Comparison of ENCODE assay signal across 8 mouse cellular contexts in the genomic region with DNA sequence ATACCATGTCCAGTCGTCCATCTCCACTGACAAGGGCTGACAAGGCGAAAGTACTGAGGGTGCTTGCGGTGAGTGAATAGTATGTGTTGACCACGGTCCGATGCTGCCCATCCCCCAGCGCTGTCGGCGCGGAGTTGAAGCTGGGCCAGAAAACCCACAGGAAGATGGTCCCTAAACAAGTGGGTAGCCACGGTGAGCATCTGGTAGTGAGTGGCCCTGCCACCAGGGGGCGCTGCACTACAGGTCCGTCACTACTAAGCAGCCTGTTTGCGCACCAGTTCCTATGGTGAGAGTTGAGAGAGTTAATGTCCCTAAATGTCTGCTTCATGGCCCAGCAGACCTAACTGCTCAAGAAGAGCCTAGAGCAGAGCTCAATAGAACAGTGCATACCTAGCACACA. TPM values are rescaled to one million over a fixed set of nuclear protein-coding genes. Genes with fewer than 3 reads are reported as not detected.
DNase-seq lines count a peak whose midpoint lies in the region; ATAC-seq and TF ChIP-seq lines count a peak whose summit lies in the region.

No protein-coding gene starts in this region.

- WGBS in liver, embryonic 12.5 days (ENCODE audit: insufficient replicate concordance): 11% methylated on average over 13 of the region's 13 CpGs
- WGBS in hindbrain, postnatal 0 days: 14% methylated on average over 13 of the region's 13 CpGs
- 24% methylated on average over 13 of the region's 13 CpGs for WGBS in liver, adult 2 months

- H3K9ac ChIP-seq in liver, embryonic 12.5 days: no peak overlapping the region
- H3K9ac ChIP-seq in hindbrain, postnatal 0 days (replicated peaks; ENCODE audit: low read length): no peak overlapping the region
- H3K9ac ChIP-seq in liver, adult 2 months (ENCODE audit: low read depth, low read length): no peak overlapping the region

- no peak for ATAC-seq in liver, embryonic 12.5 days
- ATAC-seq in hindbrain, postnatal 0 days: no peak

- peak; percentile 93 for TF ChIP-seq CTCF in hindbrain, postnatal 0 days (IDR thresholded peaks at IDR 0.05; ENCODE audit: low read depth)
- peak; percentile 96 for TF ChIP-seq CTCF in liver, adult 2 months (IDR thresholded peaks at IDR 0.05; ENCODE audit: low read depth, low read length)

- H3K79me2 ChIP-seq in liver, adult 2 months (ENCODE audit: control insufficient read depth, insufficient read depth, low read length): no peaks in the 10 kb centered on the region

- no peaks in the 10 kb centered on the region for H3K36me3 ChIP-seq in liver, embryonic 12.5 days
- H3K36me3 ChIP-seq in hindbrain, postnatal 0 days (ENCODE audit: insufficient read depth, low read length): no peaks in the 10 kb centered on the region
- H3K36me3 ChIP-seq in liver, adult 2 months (ENCODE audit: control insufficient read depth, insufficient read depth, low read length): no peaks in the 10 kb centered on the region

- no peak overlapping the region for H3K27ac ChIP-seq in liver, embryonic 12.5 days
- H3K27ac ChIP-seq in hindbrain, postnatal 0 days: no peak overlapping the region
- no peak overlapping the region for H3K27ac ChIP-seq in liver, adult 2 months (replicated peaks; ENCODE audit: insufficient read depth, low read depth, low read length)

- TF ChIP-seq POLR2A in liver, adult 2 months (IDR thresholded peaks at IDR 0.05; ENCODE audit: extremely low read depth, insufficient read depth, low read length): no peak

- H3K4me1 ChIP-seq in liver, embryonic 12.5 days: no peaks in the 10 kb centered on the region
- H3K4me1 ChIP-seq in hindbrain, postnatal 0 days (ENCODE audit: insufficient read depth, low read length): peaks cover 3% of the 10 kb centered on the region; the same call in 1 of the 2 replicates
- no peaks in the 10 kb centered on the region for H3K4me1 ChIP-seq in liver, adult 2 months (ENCODE audit: control insufficient read depth, insufficient read depth, low read length)

- H3K4me3 ChIP-seq in liver, embryonic 12.5 days: no peak overlapping the region
- no peak overlapping the region for H3K4me3 ChIP-seq in hindbrain, postnatal 0 days (ENCODE audit: low read length)
- H3K4me3 ChIP-seq in liver, adult 2 months (ENCODE audit: insufficient read depth, low read depth, low read length): no peak overlapping the region

- H3K9me3 ChIP-seq in liver, embryonic 12.5 days (replicated peaks): no peaks in the 10 kb centered on the region
- no peaks in the 10 kb centered on the region for H3K9me3 ChIP-seq in hindbrain, postnatal 0 days (ENCODE audit: low read length)

- peak; percentile 77 for DNase-seq in liver
- DNase-seq in adrenal gland, adult (ENCODE audit: inconsistent age in 2 of 2, low spot score in 1 of 2): peak; percentile 75 to 90
- peak; percentile 89 for DNase-seq in embryo, embryonic 10 days (ENCODE audit: low spot score)
- DNase-seq in hindbrain, postnatal 0 days (ENCODE audit: low spot score): peak; percentile 78
- peak; percentile 38 for DNase-seq in liver, adult 2 months (ENCODE audit: extremely low read depth, low read depth, low spot score)
- DNase-seq in ovary, postnatal 14 days (ENCODE audit: low spot score): peak; percentile 48
- DNase-seq in thymus, postnatal 4 days: peak; percentile 92

- peaks cover 75% of the 10 kb centered on the region for H3K27me3 ChIP-seq in liver, embryonic 12.5 days (replicated peaks)
- H3K27me3 ChIP-seq in hindbrain, postnatal 0 days (ENCODE audit: insufficient read depth, low read length): no peaks in the 10 kb centered on the region; the same call in 1 of the 2 replicates
- H3K27me3 ChIP-seq in liver, adult 2 months (ENCODE audit: control insufficient read depth, insufficient read depth, low read length): peaks cover 6% of the 10 kb centered on the region; the same call in 1 of the 2 replicates

- no peak overlapping the region for H3K4me2 ChIP-seq in liver, embryonic 12.5 days
- H3K4me2 ChIP-seq in hindbrain, postnatal 0 days (ENCODE audit: low read depth, low read length): no peak overlapping the region

RNA-seq across cellular contexts. Expression of a gene that starts 8.7 kb away (rescaled TPM):
- polyA plus RNA-seq in liver, embryonic 12.5 days (2016; fragmentation: Nextera tagmentation; extraction: Ambion mirVana): 14.5 and 16.0 TPM in 2 replicates
- total RNA-seq in hindbrain, postnatal 0 days (2014; rRNA removed): 0.94 and 1.0 TPM in 2 replicates
- polyA plus RNA-seq in hindbrain, postnatal 0 days (2015; fragmentation: Nextera tagmentation; extraction: Ambion mirVana): 0.37 and 0.43 TPM in 2 replicates
- total RNA-seq in liver, adult 2 months (2014; rRNA removed): 11.9 and 24.6 TPM in 2 replicates
- 30.5 and 50.3 TPM in 2 replicates for polyA plus RNA-seq in liver, adult 2 months (2012; rRNA removed)

RNA-seq across cellular contexts. Expression of a gene that starts 41.2 kb away (rescaled TPM):
- 0.20 TPM in 1 of 2 replicates, not detected in the other for polyA plus RNA-seq in liver, embryonic 12.5 days (2016; fragmentation: Nextera tagmentation; extraction: Ambion mirVana)
- 2.1 TPM in 1 of 2 replicates, not detected in the other for total RNA-seq in hindbrain, postnatal 0 days (2014; rRNA removed)
- polyA plus RNA-seq in hindbrain, postnatal 0 days (2015; fragmentation: Nextera tagmentation; extraction: Ambion mirVana): 0.21 and 0.24 TPM in 2 replicates
- not detected in 2 replicates for total RNA-seq in liver, adult 2 months (2014; rRNA removed)
- not detected in 2 replicates for polyA plus RNA-seq in liver, adult 2 months (2012; rRNA removed)

RNA-seq across cellular contexts. Expression of a gene that starts 51.0 kb away (rescaled TPM):
- 9.8 and 10.4 TPM in 2 replicates for polyA plus RNA-seq in liver, embryonic 12.5 days (2016; fragmentation: Nextera tagmentation; extraction: Ambion mirVana)
- not detected in 2 replicates for total RNA-seq in hindbrain, postnatal 0 days (2014; rRNA removed)
- polyA plus RNA-seq in hindbrain, postnatal 0 days (2015; fragmentation: Nextera tagmentation; extraction: Ambion mirVana): 10.5 and 10.6 TPM in 2 replicates
- total RNA-seq in liver, adult 2 months (2014; rRNA removed): 4.3 and 6.0 TPM in 2 replicates
- 3.4 and 3.6 TPM in 2 replicates for polyA plus RNA-seq in liver, adult 2 months (2012; rRNA removed)

RNA-seq across cellular contexts. Expression of a gene that starts 51.1 kb away (rescaled TPM):
- 448 and 488 TPM in 2 replicates for polyA plus RNA-seq in liver, embryonic 12.5 days (2016; fragmentation: Nextera tagmentation; extraction: Ambion mirVana)
- total RNA-seq in hindbrain, postnatal 0 days (2014; rRNA removed): 231 and 236 TPM in 2 replicates
- 388 and 401 TPM in 2 replicates for polyA plus RNA-seq in hindbrain, postnatal 0 days (2015; fragmentation: Nextera tagmentation; extraction: Ambion mirVana)
- 104 and 130 TPM in 2 replicates for total RNA-seq in liver, adult 2 months (2014; rRNA removed)
- polyA plus RNA-seq in liver, adult 2 months (2012; rRNA removed): 78.2 and 79.7 TPM in 2 replicates

Comparison
In these comparisons a context has a peak if more than half of its experiments do, and no peak if none do; other contexts are left out.
1. DNase-seq: peak in every context shown above with its lines; median percentile 92 in thymus, postnatal 4 days; 89 in embryo, embryonic 10 days; 82 in adrenal gland, adult; 78 in hindbrain, postnatal 0 days; 77 in liver; 48 in ovary, postnatal 14 days; 38 in liver, adult 2 months.
2. RNA of a gene that starts 8.7 kb away (polyA plus RNA-seq): 30.5 to 50.3 TPM in liver, adult 2 months and 14.5 to 16.0 TPM in liver, embryonic 12.5 days; 0.37 to 0.43 TPM in hindbrain, postnatal 0 days; every median in the first group is over 10 times any median in the second.